Mouse (Mus musculus): ENCODE data around the gene Pml. TPM values are rescaled to one million over a fixed set of nuclear protein-coding genes. Genes with fewer than 3 reads are reported as not detected.

Pml gene
- total and polyA plus RNA-seq, 2 experiments from 2014 or later = 3.4 to 3.7 TPM

- DNase-seq = no peak
- no peaks in the 10 kb centered on the region for H3K27me3 ChIP-seq (ENCODE audit: insufficient read depth, low read length)
- no peak overlapping the region for H3K27ac ChIP-seq (ENCODE audit: low read depth, low read length)
- H3K4me2 ChIP-seq (ENCODE audit: low read depth) = no peak overlapping the region
- 0 out of 2 replicates have a peak, but pooled peaks cover 3% of the 10 kb centered on the region for H3K4me1 ChIP-seq (ENCODE audit: insufficient read depth)
- no peak overlapping the region for H3K4me3 ChIP-seq (ENCODE audit: low read depth, low read length)
- no peak overlapping the region for H3K9ac ChIP-seq
- no peak for TF ChIP-seq CTCF (IDR thresholded peaks at IDR 0.05; ENCODE audit: low read depth)
- no peak for ATAC-seq
- 95% methylated on average over 4 of the region's 4 CpGs for WGBS
- H3K36me3 ChIP-seq (ENCODE audit: insufficient read depth) = no peaks in the 10 kb centered on the region
- H3K9me3 ChIP-seq (ENCODE audit: low read length) = no peaks in the 10 kb centered on the region
Measured at GRCm38 (mm10) chr9:58278313-58278712, 28.7 kb upstream of the Pml start.

- TF ChIP-seq CTCF (IDR thresholded peaks at IDR 0.05; ENCODE audit: low read depth) = no peak
- 75% methylated on average over 5 of the region's 5 CpGs for WGBS
- H3K36me3 ChIP-seq (ENCODE audit: insufficient read depth) = no peaks in the 10 kb centered on the region
Measured at GRCm38 (mm10) chr9:58276346-58276745, 26.8 kb upstream of the Pml start.

GRCm38 (mm10) chr9:58275797-58276196 lies 26.2 kb upstream of the Pml start:
- no peak overlapping the region for H3K27ac ChIP-seq (ENCODE audit: low read depth, low read length)

More at GRCm38 (mm10) chr9:58276346-58276745, 26.8 kb upstream of the Pml start:
- Histone ChIP-seq H3K4me3 (ENCODE audit: low read depth, low read length) (no peak overlapping the region), H3K27ac (ENCODE audit: low read depth, low read length) (no peak overlapping the region), H3K4me2 (ENCODE audit: low read depth) (no peak overlapping the region), H3K9ac (no peak overlapping the region), H3K4me1 (ENCODE audit: insufficient read depth) (0 out of 2 replicates have a peak, but pooled peaks cover 3% of the 10 kb centered on the region), H3K27me3 (ENCODE audit: insufficient read depth, low read length) (no peaks in the 10 kb centered on the region), H3K9me3 (ENCODE audit: low read length) (no peaks in the 10 kb centered on the region)
- ATAC-seq (no peak), DNase-seq (no peak)

GRCm38 (mm10) chr9:58275115-58275774 lies 25.7 kb upstream of the Pml start:
- Histone ChIP-seq H3K9me3 (ENCODE audit: low read length) (no peaks in the 10 kb centered on the region), H3K4me2 (ENCODE audit: low read depth) (no peak overlapping the region), H3K4me3 (ENCODE audit: low read depth, low read length) (no peak overlapping the region), H3K27ac (ENCODE audit: low read depth, low read length) (no peak overlapping the region), H3K4me1 (ENCODE audit: insufficient read depth) (0 out of 2 replicates have a peak, but pooled peaks cover under 1% of the 10 kb centered on the region), H3K9ac (no peak overlapping the region), H3K27me3 (ENCODE audit: insufficient read depth, low read length) (no peaks in the 10 kb centered on the region), H3K36me3 (ENCODE audit: insufficient read depth) (no peaks in the 10 kb centered on the region)
- WGBS = 35% methylated on average over 8 of the region's 8 CpGs
- ATAC-seq (peak; percentile 64), DNase-seq (peak; percentile 26)
- TF ChIP-seq CTCF (IDR thresholded peaks at IDR 0.05; ENCODE audit: low read depth) = no peak

More at GRCm38 (mm10) chr9:58275797-58276196, 26.2 kb upstream of the Pml start:
- Histone ChIP-seq H3K27me3 (ENCODE audit: insufficient read depth, low read length) (no peaks in the 10 kb centered on the region), H3K36me3 (ENCODE audit: insufficient read depth) (no peaks in the 10 kb centered on the region), H3K9me3 (ENCODE audit: low read length) (no peaks in the 10 kb centered on the region), H3K4me2 (ENCODE audit: low read depth) (no peak overlapping the region), H3K9ac (no peak overlapping the region), H3K4me3 (ENCODE audit: low read depth, low read length) (no peak overlapping the region), H3K4me1 (ENCODE audit: insufficient read depth) (0 out of 2 replicates have a peak, but pooled peaks cover 3% of the 10 kb centered on the region)
- WGBS = 81% methylated on average over 3 of the region's 3 CpGs
- ATAC-seq = no peak
- no peak for TF ChIP-seq CTCF (IDR thresholded peaks at IDR 0.05; ENCODE audit: low read depth)
- no peak for DNase-seq

GRCm38 (mm10) chr9:58274626-58275025 lies 25.0 kb upstream of the Pml start:
- ATAC-seq (no peak), DNase-seq (no peak)
- 35% methylated on average over 3 of the region's 3 CpGs for WGBS
- no peak for TF ChIP-seq CTCF (IDR thresholded peaks at IDR 0.05; ENCODE audit: low read depth)
- Histone ChIP-seq H3K27ac (ENCODE audit: low read depth, low read length) (no peak overlapping the region), H3K4me2 (ENCODE audit: low read depth) (no peak overlapping the region), H3K9me3 (ENCODE audit: low read length) (no peaks in the 10 kb centered on the region), H3K36me3 (ENCODE audit: insufficient read depth) (no peaks in the 10 kb centered on the region), H3K27me3 (ENCODE audit: insufficient read depth, low read length) (no peaks in the 10 kb centered on the region), H3K4me1 (ENCODE audit: insufficient read depth) (no peaks in the 10 kb centered on the region), H3K9ac (no peak overlapping the region), H3K4me3 (ENCODE audit: low read depth, low read length) (no peak overlapping the region)

GRCm38 (mm10) chr9:58274101-58274604 lies 24.6 kb upstream of the Pml start:
- Histone ChIP-seq H3K9ac (no peak overlapping the region), H3K27me3 (ENCODE audit: insufficient read depth, low read length) (no peaks in the 10 kb centered on the region), H3K4me3 (ENCODE audit: low read depth, low read length) (no peak overlapping the region), H3K9me3 (ENCODE audit: low read length) (no peaks in the 10 kb centered on the region), H3K27ac (ENCODE audit: low read depth, low read length) (no peak overlapping the region), H3K4me1 (ENCODE audit: insufficient read depth) (no peaks in the 10 kb centered on the region), H3K36me3 (ENCODE audit: insufficient read depth) (no peaks in the 10 kb centered on the region), H3K4me2 (ENCODE audit: low read depth) (no peak overlapping the region)
- DNase-seq (no peak), ATAC-seq (no peak)
- 83% methylated on average over 7 of the region's 7 CpGs for WGBS
- no peak for TF ChIP-seq CTCF (IDR thresholded peaks at IDR 0.05; ENCODE audit: low read depth)

- no peaks in the 10 kb centered on the region for H3K36me3 ChIP-seq (ENCODE audit: insufficient read depth)
- H3K9me3 ChIP-seq (ENCODE audit: low read length) = no peaks in the 10 kb centered on the region
- WGBS = 71% methylated on average over 9 of the region's 9 CpGs
- H3K4me2 ChIP-seq (ENCODE audit: low read depth) = no peak overlapping the region
- DNase-seq = no peak
- TF ChIP-seq CTCF (IDR thresholded peaks at IDR 0.05; ENCODE audit: low read depth) = no peak
- ATAC-seq = no peak
- no peaks in the 10 kb centered on the region for H3K4me1 ChIP-seq (ENCODE audit: insufficient read depth)
- no peak overlapping the region for H3K9ac ChIP-seq
- H3K27ac ChIP-seq (ENCODE audit: low read depth, low read length) = no peak overlapping the region
- H3K27me3 ChIP-seq (ENCODE audit: insufficient read depth, low read length) = no peaks in the 10 kb centered on the region
- no peak overlapping the region for H3K4me3 ChIP-seq (ENCODE audit: low read depth, low read length)
Measured at GRCm38 (mm10) chr9:58272855-58273254, 23.3 kb upstream of the Pml start.

Measured in forebrain, postnatal 0 days (tissue).